Mouse (Mus musculus): Measurements from ENCODE around the gene Nsun5.
"Not testable (repeated sequence)": the region's sequence is repeated elsewhere in the genome, so short reads cannot be mapped to it uniquely, and the experiment has no call there.

The Nsun5 gene

DNA sequence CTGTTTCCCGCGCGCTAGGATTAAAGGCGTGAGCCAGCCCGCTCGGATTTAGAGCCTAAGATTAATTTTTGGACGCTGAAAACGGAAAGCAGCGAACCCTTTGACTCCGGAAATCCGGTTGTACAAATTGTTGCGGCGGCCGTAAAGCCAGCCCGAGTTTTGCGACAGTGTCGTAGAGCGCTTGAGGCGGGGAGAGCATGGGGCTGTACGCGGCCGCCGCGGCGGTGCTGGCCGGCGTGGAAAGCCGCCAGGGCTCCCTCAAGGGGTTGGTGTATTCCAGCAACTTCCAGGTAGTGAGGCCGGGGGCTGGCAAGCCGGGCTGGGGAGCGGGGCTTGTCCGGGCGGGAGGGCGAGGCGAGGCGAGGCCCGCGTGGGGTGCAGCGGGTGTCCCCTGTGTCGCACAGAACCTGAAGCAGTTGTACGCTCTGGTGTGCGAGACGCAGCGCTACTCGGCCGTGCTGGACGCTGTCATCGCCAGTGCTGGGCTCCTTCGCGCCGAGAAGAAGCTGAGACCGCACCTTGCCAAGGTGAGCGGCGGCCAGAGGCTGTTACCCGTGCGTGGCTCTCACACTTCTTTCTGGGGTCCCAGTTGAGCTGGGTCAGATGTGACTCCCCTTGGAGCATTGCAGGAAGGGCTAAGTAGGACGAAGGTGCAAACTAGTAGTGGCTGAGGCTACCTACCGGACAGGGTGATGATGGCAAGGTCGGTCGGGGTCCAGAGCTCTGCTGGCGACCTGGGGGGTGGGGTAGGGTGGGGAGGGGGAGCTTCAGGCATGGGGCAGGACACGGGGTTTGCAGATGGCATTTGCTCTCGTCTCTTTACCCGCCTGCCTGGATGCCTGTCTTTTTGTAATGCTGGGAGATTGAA is at the start of gene Nsun5:
Gene Nsun5 (plus strand): TSS at position 167 of the 868 bp plus-strand sequence.
- peak; percentile 95 for DNase-seq (ENCODE audit: low spot score)

DNA sequence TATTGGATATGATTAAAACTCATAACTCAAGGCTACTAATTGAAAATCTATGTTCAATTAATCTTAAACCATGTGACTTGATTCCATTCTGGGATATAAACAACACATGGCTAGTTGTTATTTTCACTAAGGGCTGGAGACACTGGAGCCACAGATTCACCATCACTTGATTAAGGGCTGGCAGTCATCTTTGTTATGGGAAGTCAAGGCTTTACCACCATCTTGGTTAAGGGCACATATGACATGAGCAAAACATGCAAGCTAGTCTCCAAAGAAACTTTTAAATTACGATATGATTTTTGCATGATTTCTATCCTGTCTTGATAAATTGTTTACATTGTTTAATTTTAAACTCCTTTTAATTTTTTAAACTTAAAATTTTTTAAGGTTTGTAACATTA is 47.6 kb upstream of the Nsun5 start:
- no peak for DNase-seq (ENCODE audit: low spot score)

DNA sequence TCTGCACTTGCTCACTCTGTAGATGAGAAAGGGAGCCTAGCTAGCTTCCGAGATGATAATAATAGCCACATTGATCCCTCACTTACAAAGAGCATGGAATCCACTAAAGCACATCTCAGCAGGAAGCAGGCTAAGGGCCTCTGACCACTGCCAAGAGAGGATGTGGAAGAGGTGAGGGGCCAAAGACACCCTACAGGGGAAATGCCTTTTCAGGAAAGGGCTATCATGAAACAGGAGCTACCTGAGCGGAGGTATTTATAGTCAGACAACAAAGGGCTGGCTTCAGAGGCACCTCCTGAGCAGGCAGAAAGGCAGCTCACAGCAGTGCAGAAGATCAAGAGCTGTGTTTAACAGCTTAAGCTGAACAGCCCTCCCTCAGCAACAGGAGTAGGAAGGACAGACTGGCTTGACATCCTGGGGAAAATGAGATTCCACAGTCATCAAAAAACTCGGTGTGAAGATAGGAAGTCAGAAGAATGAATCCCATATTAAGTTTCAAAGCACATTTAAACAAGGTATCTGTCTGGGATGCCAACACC is 43.6 kb upstream of the Nsun5 start:
- DNase-seq (ENCODE audit: low spot score), result no peak

DNA sequence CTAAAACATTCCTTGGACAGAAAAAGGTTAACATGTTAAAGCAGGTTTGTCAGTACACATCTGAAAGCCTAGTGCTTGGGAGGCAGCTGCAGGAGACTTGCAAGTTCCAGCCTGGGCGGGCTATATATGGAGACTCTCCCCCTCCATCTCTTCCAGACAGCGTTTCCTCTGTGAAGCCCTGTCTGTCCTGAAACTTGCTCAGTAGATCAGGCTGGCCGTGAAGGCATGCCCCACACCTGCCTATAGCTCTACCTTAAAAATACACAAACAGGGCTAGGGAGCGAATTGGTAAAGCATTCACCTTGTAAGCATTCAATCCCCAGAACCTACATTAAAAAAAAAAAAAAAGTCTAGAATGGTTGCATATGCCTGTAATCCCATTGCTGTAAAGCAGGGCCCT is 40.3 kb upstream of the Nsun5 start:
- no peak for DNase-seq (ENCODE audit: low spot score)

DNA sequence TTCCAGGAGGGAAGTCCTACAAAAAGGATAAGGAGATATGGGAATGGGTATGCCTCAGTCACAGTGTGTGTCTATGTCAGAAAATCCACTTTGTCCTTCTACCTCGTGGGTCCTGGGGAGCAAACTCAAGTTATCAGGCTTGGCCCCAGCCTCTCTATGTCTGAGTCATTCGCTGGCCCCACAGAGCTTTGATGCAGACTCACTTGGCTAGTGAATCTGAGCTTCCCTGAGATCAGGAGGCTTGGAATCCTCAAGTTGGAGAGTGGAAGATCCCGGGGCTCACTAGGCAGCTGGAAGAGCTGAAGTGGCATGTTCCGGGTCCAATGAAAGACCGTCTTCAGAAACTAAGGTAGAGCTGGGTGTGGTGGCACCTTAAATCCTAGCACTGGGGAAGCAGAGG is 39.6 kb upstream of the Nsun5 start:
- DNase-seq (ENCODE audit: low spot score), result no peak

DNA sequence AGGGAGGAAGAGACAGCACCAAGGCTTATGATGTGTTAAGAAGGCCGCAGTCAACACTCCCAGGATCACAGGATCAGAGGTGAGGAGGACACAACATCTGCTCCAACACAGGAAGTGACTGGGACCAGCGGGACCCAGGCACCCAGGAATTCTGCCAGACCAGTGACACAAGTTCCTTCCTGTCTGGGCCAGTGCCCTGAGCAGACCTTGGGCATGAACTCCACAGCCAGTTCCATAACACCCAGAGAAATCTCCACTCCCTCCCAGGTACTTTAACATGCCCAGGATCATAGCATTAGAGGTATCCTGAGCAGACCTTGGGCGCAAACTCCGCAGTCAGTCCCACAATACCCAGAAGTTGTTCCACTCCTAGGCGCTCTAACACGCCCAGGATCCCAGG is 38.6 kb upstream of the Nsun5 start:
- no peak for DNase-seq (ENCODE audit: low spot score)

DNA sequence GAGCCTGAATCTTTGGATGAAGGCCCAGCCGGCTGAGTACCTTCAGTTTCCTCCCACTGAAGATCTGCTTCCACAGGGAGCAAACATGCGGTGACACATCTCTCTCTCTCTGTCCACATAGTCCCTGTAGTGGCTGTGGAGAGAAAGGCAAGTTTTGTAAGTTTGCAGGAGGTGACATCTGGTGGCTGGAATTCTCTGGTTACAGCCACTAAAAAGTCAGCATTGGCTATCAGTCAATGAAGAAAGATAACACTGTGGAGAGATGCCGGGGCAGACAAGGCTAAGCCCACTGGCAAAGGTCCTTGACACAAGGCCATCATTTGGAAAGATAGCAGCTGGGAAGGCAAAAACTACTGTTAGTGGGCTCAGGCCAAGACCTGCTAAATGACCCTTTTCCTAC is 32.2 kb upstream of the Nsun5 start:
- no peak for DNase-seq (ENCODE audit: low spot score)

DNA sequence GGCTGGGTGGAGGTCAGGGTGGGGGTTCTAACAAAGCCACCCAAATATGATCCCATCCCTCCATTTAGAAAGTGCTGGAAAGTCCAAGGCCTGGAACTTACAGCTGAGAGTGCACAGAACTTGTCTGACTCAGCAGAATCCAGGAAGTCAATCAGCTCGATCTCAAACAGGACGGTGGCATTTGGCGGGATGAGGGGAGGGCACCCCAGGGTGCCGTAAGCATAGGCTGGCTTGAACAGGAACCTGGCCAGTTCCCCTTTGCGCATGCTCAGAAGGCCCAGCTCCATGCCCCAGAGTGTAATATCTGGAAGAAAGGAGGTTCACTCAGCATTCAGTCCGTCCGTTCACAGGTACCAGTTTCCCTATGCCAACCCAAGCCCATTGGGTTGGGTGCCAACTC is 23.8 kb upstream of the Nsun5 start:
- DNase-seq (ENCODE audit: low spot score), result no peak

DNA sequence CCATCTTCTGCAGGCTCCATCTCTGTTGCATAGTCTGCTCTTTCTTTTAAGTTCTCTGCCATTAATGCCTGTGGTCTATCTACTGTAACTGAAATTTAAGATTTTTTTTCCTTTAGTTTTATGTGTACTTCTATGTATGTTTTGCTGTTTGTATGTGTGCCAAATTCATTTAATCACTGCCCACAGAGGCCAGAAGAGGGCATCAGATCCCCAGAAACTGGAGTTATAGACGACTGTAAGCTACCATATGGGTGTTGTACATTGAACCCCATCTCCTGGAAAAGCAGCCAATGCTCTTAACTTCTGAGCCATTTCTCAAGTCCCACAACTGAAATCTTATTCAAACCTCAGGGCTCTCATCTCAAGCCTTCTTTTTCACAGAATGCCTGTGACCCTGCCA is 23.3 kb upstream of the Nsun5 start:
- no peak for DNase-seq (ENCODE audit: low spot score)

DNA sequence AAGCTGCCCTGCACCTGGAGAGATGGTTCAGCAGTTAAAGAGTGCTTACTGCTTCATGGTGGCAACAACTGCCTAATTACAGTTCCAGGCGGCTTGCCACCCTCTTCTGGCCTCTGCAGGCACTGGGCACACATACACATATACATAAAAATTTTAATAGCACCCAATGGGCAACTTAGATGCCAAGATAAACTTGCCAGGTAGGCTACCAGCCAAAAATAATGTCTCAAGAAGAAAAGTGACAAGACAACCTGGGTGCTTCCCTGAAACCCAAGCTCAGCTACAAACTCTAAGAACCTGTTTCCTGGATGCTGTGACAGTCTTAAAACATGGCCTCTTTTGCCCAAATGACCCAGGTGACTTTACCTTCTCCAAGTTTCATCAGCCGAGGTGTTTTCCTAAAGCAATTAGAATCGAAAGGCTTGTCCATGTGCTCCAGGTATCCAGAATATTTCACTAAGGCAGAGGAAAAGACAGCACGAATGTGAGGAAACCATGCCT is 22.2 kb upstream of the Nsun5 start:
- no peak for DNase-seq (ENCODE audit: low spot score)

DNA sequence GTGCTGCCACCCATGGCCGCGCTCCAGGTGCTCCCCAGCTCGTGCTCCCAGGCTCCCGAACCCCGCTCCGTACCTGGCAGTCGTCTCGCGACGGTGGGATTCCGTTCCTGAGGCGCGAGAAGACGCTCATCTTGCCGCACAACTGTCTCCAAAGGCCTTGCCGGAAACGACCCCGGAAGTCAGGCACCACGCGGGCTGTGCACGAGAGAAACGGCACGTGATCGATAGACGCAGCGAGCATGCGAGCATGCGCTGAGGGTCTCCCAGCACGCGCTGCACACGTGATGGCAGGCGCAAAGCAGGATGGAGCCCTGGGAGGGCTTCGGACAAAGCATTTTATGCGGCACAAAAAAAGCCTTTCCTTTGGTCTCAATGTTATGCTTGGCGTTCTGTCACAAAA is 19.9 kb upstream of the Nsun5 start, which contains the start of gene Fkbp6:
Gene Fkbp6 (minus strand): TSS at position 183 of the 400 bp plus-strand sequence.
- DNase-seq (ENCODE audit: low spot score), result no peak

DNA sequence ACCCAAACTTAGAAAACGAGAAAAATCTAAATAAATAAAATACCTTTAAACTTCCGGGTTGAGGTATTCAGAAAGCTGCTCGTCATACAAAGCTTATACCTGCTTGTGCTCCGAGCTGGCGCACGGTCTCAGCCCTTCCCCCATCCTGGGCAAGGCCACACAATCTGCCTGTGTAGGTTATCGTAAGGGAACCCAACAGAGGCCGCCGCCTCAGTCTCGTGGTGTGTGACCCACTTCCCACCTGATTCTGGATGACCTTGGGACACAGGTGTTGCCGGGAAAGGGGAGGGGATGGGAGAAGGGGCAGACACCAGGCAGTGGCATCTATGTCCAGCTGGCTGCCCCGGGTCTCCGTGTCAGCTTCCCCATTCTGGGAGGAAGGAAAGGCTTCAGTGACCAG is 18.1 kb upstream of the Nsun5 start:
- DNase-seq (ENCODE audit: low spot score), result no peak

DNA sequence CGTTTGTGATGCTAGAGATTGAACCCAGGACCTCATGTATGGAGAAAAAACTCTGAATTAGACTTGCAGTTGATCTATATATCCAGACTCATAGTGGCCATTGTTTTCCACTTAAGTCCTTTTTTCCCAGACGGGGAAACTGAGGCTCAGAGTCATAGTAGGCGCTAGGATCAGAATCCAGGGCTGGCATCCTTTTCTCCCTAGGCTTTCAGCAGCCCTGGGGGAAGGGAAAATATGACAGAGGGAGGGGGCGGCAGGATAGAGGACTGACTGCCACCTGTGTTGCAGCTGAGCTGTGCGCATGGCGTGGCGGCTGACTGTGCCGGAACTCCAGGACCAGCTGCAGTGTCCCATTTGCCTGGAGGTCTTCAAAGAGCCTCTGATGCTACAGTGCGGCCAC is 16.8 kb upstream of the Nsun5 start, which contains the start of gene Trim50:
Gene Trim50 (plus strand): TSS at position 301 of the 400 bp plus-strand sequence.
- no peak for DNase-seq (ENCODE audit: low spot score)

DNA sequence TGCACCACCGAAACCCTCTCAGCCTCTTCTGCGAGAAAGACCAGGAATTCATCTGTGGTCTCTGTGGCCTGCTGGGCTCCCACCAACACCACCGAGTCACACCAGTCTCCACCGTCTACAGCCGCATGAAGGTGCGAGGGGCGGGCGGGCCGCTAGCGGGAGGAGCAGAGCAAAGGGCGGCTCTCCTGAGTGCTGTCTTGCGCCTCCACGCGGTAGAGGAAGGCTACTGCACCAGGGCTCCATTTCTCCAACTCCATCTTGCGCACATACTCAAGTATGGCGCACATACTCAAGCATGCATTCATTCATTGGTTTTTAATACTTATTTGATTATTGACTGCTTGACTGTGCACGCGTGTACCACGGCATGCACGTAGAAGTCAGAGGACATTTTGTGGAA is 16.2 kb upstream of the Nsun5 start:
- DNase-seq (ENCODE audit: low spot score), result no peak

DNA sequence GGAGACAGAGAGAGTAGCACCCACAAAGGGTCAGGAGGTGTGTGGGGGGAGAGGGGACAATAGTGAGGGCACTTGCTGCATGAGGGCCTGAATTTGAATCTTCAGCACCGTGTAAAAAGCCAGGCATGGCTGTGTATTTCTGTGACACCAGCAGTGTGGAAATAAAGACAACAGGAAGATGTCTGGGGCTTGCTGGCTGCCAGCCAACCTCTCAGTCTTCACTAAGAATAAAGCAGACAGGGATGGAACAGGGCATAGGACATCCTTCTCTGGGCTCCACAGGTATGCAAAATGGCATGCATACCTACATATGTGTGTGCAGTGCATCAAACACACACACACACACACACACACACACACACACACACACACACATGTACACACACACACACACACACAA is 13.7 kb upstream of the Nsun5 start:
- DNase-seq (ENCODE audit: low spot score), result no peak

DNA sequence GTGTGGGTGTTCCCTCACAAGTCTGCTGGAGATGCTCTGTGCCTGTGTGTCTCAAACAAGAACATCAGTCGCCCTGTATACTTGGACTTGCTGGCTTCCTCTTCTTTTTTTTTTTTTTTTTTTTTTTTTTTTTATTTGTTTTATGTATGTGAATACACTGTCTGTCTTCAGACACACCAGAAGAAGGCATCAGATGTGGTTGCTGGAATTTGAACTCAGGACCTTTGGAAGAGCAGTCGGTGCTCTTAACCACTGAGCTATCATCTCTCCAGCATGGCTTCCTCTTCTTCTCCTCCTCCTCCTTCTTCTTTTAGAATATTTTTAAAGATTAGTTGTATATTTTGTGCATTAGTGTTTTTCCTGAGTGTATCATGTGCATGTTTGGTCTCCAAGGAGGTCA is 12.2 kb upstream of the Nsun5 start:
- peak; percentile 59 for DNase-seq (ENCODE audit: low spot score)

DNA sequence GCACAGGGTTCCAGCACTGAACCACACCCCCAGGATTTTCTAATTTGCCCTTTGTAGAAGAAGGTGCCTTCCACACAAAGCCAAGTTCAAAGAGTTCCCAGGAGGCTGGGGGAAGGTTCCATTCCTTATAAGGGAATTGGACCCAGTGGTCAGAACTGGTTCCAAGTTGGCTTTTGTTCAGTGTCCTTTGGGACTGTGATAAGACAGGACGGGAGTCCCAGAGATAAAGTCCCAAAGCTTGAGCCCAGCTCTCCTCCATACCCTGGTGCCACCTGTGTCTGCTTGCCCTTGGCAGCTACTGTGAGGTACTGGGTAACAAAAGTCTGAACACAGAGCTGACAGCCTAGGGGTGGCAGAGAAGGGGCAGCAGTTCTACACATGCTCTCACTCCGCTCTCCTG is 10.0 kb upstream of the Nsun5 start:
- DNase-seq (ENCODE audit: low spot score), result no peak

DNA sequence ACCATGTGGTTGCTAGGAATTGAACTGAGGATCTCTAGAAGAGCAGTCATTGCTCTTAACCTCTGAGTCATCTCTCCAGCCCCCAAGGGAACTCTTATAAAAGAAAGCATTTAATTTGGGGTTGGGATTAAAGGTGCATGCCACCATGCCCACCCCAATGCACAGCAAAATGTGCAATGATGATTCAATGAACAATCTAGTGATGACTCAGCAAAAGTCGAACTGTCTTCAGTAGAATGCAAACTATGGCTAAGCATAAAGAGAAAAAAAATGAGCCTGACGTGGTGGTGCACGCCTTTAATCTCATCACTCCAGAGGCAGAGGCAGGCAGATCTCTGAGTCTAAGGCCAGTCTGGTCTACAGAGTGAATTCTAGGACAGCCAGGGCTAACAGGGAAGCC is 7.2 kb upstream of the Nsun5 start:
- DNase-seq (ENCODE audit: low spot score), result no peak

DNA sequence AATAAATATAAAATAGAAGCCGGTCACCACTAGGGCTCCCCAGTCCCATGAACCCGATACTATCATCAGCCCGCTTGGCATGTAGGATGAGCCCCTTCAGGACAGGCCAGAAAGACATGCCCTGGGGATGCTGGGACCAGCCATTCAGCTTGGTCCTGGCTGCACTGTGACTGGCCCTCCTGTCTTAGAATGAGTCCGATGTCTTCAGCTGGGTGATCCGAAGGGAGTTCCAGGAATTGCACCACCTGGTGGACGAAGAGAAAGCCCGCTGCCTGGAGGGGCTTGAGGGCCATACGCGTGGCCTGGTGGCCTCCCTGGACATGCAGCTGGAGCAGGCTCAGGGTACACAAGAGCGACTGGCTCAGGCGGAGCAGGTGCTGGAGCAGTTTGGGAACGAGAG is 6.2 kb upstream of the Nsun5 start:
- DNase-seq (ENCODE audit: low spot score), result no peak

DNA sequence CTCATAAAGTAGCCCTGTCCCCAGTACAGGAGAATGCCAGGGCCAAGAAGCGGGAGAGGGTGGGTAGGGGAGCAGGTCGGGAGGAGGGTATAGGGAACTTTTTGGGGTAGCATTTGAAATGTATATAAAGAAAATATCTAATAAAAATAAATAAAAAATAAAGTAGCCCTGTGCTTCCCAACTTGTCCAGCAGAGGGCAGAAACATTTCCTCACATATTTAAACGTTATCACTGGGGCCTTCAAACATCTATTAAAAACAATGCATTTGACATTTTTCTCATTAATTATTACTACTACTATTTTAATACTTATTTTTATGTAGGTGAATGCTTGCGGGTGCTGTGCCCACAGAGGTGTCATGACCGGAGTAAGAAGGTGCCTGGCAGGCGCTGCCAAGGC is 1.9 kb upstream of the Nsun5 start:
- no peak for DNase-seq (ENCODE audit: low spot score)

DNA sequence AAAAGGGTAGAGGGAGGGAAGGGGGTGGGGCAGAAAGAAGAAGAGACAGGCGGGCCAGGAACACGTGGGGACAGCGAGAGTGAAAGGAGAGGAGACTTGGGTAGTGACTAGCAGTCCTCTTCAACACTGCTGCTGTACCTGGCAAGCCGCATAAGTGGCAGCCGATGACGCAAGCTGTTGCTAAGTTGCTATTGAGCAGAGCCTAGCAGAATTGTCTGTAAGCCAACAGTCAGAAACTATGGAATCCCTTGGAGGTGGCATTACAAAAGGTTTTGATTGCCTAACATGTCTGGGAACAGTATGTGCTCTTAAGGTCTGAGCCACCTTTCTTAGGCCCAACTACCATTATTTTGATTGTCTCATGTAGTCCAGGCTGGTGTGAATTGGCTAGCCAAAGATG is 1.4 kb upstream of the Nsun5 start:
- no peak for DNase-seq (ENCODE audit: low spot score)

DNA sequence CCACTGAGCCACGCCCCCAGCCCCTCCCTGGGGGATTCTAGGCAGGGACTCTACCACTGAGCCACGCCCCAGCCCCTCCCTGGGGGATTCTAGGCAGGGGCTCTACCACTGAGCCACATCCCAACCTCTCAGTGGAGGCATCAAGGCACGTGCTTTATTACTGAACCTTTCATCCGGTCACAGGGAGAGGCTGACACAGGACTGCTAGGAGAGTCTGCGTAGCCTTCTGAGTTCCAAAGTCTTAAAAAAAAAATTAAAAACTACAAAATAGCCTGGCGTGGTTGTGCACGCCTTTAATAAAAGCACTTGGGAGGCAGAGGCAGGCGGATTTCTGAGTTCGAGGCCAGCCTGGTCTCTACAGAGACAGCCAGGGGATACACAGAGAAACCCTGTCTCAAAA is 557 bp upstream of the Nsun5 start:
- DNase-seq (ENCODE audit: low spot score), result not testable (repeated sequence)

DNA sequence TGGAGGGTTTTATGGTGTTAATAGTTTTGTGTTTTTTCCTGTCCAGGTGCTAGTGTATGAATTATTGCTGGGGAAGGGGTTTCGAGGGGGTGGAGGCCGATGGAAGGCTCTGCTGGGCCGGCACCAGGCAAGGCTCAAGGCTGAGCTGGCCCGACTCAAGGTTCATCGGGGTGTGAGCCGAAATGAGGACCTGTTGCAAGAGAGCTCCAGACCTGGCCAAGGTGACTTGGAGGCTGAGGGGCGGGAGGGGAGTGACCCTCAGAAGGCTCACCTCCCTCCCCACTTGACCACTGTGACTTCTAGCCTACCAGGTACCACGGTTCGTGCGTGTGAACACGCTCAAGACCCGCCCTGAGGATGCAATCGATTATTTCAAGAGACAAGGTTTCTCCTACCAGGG is 1.4 kb downstream of the Nsun5 start:
- DNase-seq (ENCODE audit: low spot score), result no peak

DNA sequence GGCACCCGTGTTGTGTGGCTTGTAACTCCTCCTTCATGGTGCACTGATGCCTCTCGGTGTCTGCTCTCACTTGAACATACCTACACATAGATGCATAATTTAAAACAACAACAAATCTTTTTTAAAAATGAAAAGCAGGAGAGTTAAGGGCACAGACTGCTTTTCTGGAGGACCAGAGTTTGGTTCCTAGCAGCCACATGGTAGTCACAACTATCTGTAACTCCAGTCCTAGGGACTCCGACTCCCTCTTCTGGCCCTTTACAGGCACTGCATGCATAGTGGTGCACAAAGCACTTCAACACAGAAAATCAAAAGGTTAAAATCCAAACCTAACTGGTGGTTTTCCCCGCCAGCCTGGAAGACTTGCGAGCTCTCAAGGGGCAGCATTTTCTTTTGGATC is 3.8 kb downstream of the Nsun5 start:
- no peak for DNase-seq (ENCODE audit: low spot score)

Data from urinary bladder, postnatal 25 days (tissue).